In the genomic region with DNA sequence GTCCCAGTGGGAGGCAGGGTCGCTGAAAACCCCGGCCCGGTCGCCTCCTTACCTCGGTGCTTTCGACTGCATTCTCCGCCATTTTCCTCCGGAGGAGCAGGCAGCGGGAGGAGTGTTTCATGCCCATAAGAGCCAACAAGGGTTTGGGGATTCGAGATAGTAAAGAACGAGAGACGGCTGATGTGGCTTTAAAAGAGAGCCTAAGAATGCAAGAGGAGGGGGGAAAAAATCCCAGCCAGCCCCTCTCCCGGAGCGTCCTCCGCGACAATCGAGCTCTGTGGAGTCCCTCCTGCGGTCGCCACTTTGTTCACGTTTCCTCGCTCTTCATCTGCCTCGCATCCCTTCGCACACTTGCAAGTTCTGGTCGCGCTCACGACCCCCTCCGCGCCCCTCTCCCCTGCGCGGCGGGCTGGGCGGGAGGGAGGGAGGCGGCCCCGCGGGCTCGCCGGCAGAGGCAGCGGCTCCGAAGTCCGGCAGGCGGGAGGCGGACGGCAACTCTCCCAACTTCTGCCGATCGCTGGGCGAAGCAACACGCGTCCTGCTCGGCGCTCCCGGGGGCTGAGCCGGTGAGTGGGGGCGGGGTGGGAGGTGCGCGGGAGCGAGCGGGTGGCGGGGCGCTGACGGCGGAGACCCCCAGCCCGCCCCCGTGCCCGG, we compare ENCODE assay signal across 10 mouse cellular contexts. TPM values are rescaled to one million over a fixed set of nuclear protein-coding genes. Genes with fewer than 3 reads are reported as not detected.
A peak's percentile ranks its signal among the peaks of the same experiment; 100 is the strongest.
DNase-seq lines count a peak whose midpoint lies in the region; ATAC-seq lines count a peak whose summit lies in the region.
"Had no signal": no experiment of that assay in that cellular context is flagged by ENCODE, and none has a peak within 500 bp of the region (broad histone marks: within the 10 kb centered on the region; RNA-seq: fewer than 3 reads in every experiment).

No protein-coding gene starts in this region.

- no peaks in the 10 kb centered on the region for H3K9me3 ChIP-seq in heart, embryonic 16.5 days (replicated peaks; ENCODE audit: control insufficient read depth, low read length)
- H3K9me3 ChIP-seq in embryonic facial prominence, embryonic 13.5 days = no peaks in the 10 kb centered on the region

- intact Hi-C loops in heart, postnatal 25 days (cut with DNase I) = no loop called here
- intact Hi-C loops in left cerebral cortex, postnatal 14 days (cut with DNase I) = loop anchor here (5.0 to 10.0 kb wide), 5 partner anchors 154 to 326 kb away; no protein-coding TSS in a partner anchor

- no peak for DNase-seq in heart, postnatal 25 days (ENCODE audit: low spot score)
- DNase-seq in R1 (ENCODE audit: low read depth, low spot score) = peak; percentile 56
- DNase-seq in left cerebral cortex, postnatal 14 days (ENCODE audit: low spot score in 2 of 2) = peak; percentile 23 to 38
- DNase-seq in retina, postnatal 1 day = peak; percentile 55
- no peak for DNase-seq in B cell, adult 2 months
- DNase-seq in thymus, postnatal 36 days = no peak

- H3K27me3 ChIP-seq in heart, embryonic 16.5 days (ENCODE audit: control insufficient read depth, insufficient read depth, low read length) = peaks cover 58% of the 10 kb centered on the region
- peaks cover 98% of the 10 kb centered on the region for H3K27me3 ChIP-seq in embryonic facial prominence, embryonic 13.5 days

- ATAC-seq in heart, embryonic 16.5 days (replicated peaks; ENCODE audit: extremely low read depth, insufficient read depth, low FRiP score) = no peak
- no peak for ATAC-seq in embryonic facial prominence, embryonic 13.5 days (ENCODE audit: insufficient number of reproducible peaks, insufficient read depth, low FRiP score, low TSS enrichment, low read depth)

- peak overlapping the region; percentile 50 for H3K4me3 ChIP-seq in heart, embryonic 16.5 days (ENCODE audit: low read length)
- peak overlapping the region; percentile 53 for H3K4me3 ChIP-seq in embryonic facial prominence, embryonic 13.5 days
- H3K4me3 ChIP-seq: erythroblast, embryonic 14.5 days had no signal

- H3K9ac ChIP-seq in heart, embryonic 16.5 days (ENCODE audit: low read length) = no peak overlapping the region
- H3K9ac ChIP-seq in embryonic facial prominence, embryonic 13.5 days = peak overlapping the region; percentile 57; the same call in 1 of the 2 replicates

- peak overlapping the region; percentile 86 for H3K4me2 ChIP-seq in heart, embryonic 16.5 days (ENCODE audit: low read depth, low read length)
- H3K4me2 ChIP-seq in embryonic facial prominence, embryonic 13.5 days = peak overlapping the region; percentile 98

- peaks cover 17% of the 10 kb centered on the region for H3K4me1 ChIP-seq in heart, embryonic 16.5 days (ENCODE audit: control insufficient read depth, insufficient read depth, low read length)
- H3K4me1 ChIP-seq in embryonic facial prominence, embryonic 13.5 days = peaks cover 45% of the 10 kb centered on the region

- WGBS in heart, embryonic 16.5 days = under 1% methylated on average over 55 of the region's 64 CpGs
- under 1% methylated on average over 61 of the region's 64 CpGs for WGBS in embryonic facial prominence, embryonic 13.5 days

- no peak overlapping the region for H3K27ac ChIP-seq in heart, embryonic 16.5 days (ENCODE audit: low read length)
- H3K27ac ChIP-seq in embryonic facial prominence, embryonic 13.5 days = no peak overlapping the region

- H3K36me3 ChIP-seq in heart, embryonic 16.5 days (ENCODE audit: control insufficient read depth, insufficient read depth) = no peaks in the 10 kb centered on the region
- no peaks in the 10 kb centered on the region for H3K36me3 ChIP-seq in embryonic facial prominence, embryonic 13.5 days

RNA-seq across cellular contexts. Expression of a gene that starts 0.5 kb away (rescaled TPM):
- polyA plus RNA-seq in heart, embryonic 16.5 days (2015; fragmentation: Nextera tagmentation; extraction: Ambion mirVana) = 0.07 TPM in 1 of 2 replicates, not detected in the other
- not detected for total RNA-seq in heart, postnatal 25 days (2021)
- 0.60 and 1.7 TPM in 2 replicates for polyA plus RNA-seq in embryonic facial prominence, embryonic 13.5 days (2015; fragmentation: Nextera tagmentation; extraction: Ambion mirVana)
- total RNA-seq in left cerebral cortex, postnatal 14 days (2021) = 100 to 1,000 TPM; 115 to 139 TPM
- total RNA-seq: CH12.LX had no signal
- polyA plus RNA-seq: erythroblast, embryonic 14.5 days had no signal

Comparison
In these comparisons a context has a peak if more than half of its experiments do, and no peak if none do; other contexts are left out.
1. DNase-seq: peak in R1 (single experiment), left cerebral cortex, postnatal 14 days (2 of 2) and retina, postnatal 1 day (single experiment); none in heart, postnatal 25 days (single experiment), B cell, adult 2 months (0 of 2) and thymus, postnatal 36 days (0 of 2).
2. RNA of a gene that starts 0.5 kb away (total RNA-seq): 115 to 139 TPM in left cerebral cortex, postnatal 14 days; not detected in heart, postnatal 25 days; every median in the first group is over 100 times any median in the second.